ENCODE assay signal across 9 mouse cellular contexts in the genomic region with DNA sequence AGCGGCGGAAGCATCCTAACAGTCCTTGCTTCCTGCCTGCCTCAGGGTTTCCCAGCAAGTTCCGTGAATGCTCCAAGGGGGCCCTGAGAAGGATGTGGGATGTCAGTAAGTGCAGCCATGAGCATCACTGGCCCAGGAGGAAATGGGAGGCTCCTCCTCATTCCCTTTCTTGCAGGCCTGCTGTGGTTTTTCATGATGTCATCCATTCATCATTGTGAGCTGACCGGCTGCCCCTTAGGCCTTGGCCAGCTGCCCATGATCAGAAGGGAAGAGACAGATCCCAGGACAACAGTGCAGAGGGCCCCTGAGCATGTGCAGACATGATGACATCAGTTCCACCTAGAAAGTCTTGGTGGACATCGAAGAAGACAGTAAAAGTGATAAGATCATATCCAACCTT. TPM values are rescaled to one million over a fixed set of nuclear protein-coding genes. Genes with fewer than 3 reads are reported as not detected.
A peak's percentile ranks its signal among the peaks of the same experiment; 100 is the strongest.
DNase-seq lines count a peak whose midpoint lies in the region; ATAC-seq lines count a peak whose summit lies in the region.
"Had no signal": no experiment of that assay in that cellular context is flagged by ENCODE, and none has a peak within 500 bp of the region (broad histone marks: within the 10 kb centered on the region; RNA-seq: fewer than 3 reads in every experiment).

A gene (plus strand): TSS at position 262 of the 400 bp plus-strand sequence.

- DNase-seq in cerebellum, postnatal 10 days = peak; percentile 17 to 26
- DNase-seq in cerebellum, adult 11 months = no peak
- peak; percentile 88 for DNase-seq in MN1 (ENCODE audit: low spot score)
- DNase-seq in heart, adult 8-10 months (ENCODE audit: low spot score) = peak; percentile 7
- peak; percentile 39 to 43 for DNase-seq in kidney, postnatal 36 days
- DNase-seq in midbrain, embryonic 14.5 days = no peak
- DNase-seq in urinary bladder, postnatal 36 days (ENCODE audit: low spot score in 2 of 2) = no peak

- no peaks in the 10 kb centered on the region for H3K9me3 ChIP-seq in midbrain, embryonic 14.5 days (ENCODE audit: control insufficient read depth, low read length)

- ATAC-seq in midbrain, embryonic 14.5 days (ENCODE audit: low FRiP score, low TSS enrichment) = no peak
- no peak for ATAC-seq in erythroid progenitor cell, adult 5-6 weeks (replicated peaks; ENCODE audit: low FRiP score, poor library complexity, severe bottlenecking)

- no peak within 1 kb of the TSS for H3K9ac ChIP-seq in midbrain, embryonic 14.5 days (replicated peaks; ENCODE audit: low read length)

- no peaks in the 10 kb centered on the region for H3K27me3 ChIP-seq in midbrain, embryonic 14.5 days (ENCODE audit: control insufficient read depth, insufficient read depth, low read length)

- no peak within 1 kb of the TSS for H3K4me3 ChIP-seq in midbrain, embryonic 14.5 days (replicated peaks; ENCODE audit: low read depth, low read length)

- no peaks in the 10 kb centered on the region for H3K4me1 ChIP-seq in midbrain, embryonic 14.5 days (ENCODE audit: control insufficient read depth, insufficient read depth, low read length)

- no peak within 1 kb of the TSS for H3K27ac ChIP-seq in midbrain, embryonic 14.5 days (replicated peaks; ENCODE audit: low read depth, low read length)

- WGBS in midbrain, embryonic 14.5 days = 84% methylated on average over 5 of the region's 5 CpGs

- no peak within 1 kb of the TSS for H3K4me2 ChIP-seq in midbrain, embryonic 14.5 days (ENCODE audit: low read length)

- H3K36me3 ChIP-seq in midbrain, embryonic 14.5 days (ENCODE audit: control insufficient read depth, insufficient read depth, low read length) = no peaks in the 10 kb centered on the region

RNA-seq across cellular contexts. Expression of the gene that starts here (rescaled TPM):
- total RNA-seq in heart, adult 8-10 months (2022) = not detected
- not detected in 2 replicates for polyA plus RNA-seq in midbrain, embryonic 14.5 days (2014; fragmentation: Nextera tagmentation; extraction: Ambion mirVana)
- total RNA-seq in erythroid progenitor cell, adult 5-6 weeks (2015; ENCODE audit: low replicate concordance) = not detected in 2 replicates
- not detected in 2 replicates for total RNA-seq in erythroid progenitor cell, adult 5-6 weeks (2017; ENCODE audit: low replicate concordance)
- total RNA-seq: neutrophil, adult 5-6 weeks had no signal

Comparison
In these comparisons a context has a peak if more than half of its experiments do, and no peak if none do; other contexts are left out.
1. DNase-seq: peak in cerebellum, postnatal 10 days (2 of 2), MN1 (single experiment) and kidney, postnatal 36 days (2 of 2); none in cerebellum, adult 11 months (single experiment), midbrain, embryonic 14.5 days (single experiment) and urinary bladder, postnatal 36 days (0 of 2).
2. Peak in DNase-seq in heart, adult 8-10 months; RNA of the gene not detected or under 1 TPM.